Mouse (Mus musculus) A20 (cell line): ENCODE data around the gene Casp1.

Experiments used
- DNase-seq: peaks from one replicate; pipeline ENCODE4 v3.0.0-alpha.2; 2011; ENCODE audit warnings: low read depth, low spot score

Gene Casp1

GRCm38 (mm10) chr9:5298329-5299131, at the start of gene Casp1:
Gene Casp1 (plus strand): TSS chr9:5298517.
- peak; percentile 83 for DNase-seq

DNA sequence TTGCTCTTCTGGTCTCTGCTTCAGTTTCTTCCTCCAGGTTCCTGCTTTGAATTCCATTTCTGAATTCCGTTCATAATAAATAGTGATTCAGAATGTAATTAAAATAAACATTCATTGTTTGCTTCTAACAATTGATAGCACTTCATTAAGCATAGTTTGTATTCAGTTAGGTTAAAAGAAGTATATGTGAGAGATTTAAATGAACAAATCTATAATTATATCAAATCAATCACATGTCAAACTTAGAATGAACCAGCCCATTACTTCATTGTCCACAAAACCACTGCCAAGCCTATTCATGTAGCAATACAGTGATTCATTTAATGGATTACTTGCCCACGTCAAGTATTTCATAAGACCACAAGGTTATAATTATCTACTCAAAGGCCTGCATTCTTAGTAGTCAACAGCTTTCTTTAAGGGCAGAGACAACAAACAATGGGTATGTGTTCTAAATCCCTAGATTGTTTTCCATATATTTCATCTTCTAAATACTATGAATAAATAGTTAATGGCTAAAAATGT, 34.3 kb upstream of the Casp1 start:
- no peak for DNase-seq

- no peak for DNase-seq
Observed at GRCm38 (mm10) chr9:5270274-5270673, 28.0 kb upstream of the Casp1 start.

- no peak for DNase-seq
Observed at GRCm38 (mm10) chr9:5270884-5271283, 27.4 kb upstream of the Casp1 start.

DNA sequence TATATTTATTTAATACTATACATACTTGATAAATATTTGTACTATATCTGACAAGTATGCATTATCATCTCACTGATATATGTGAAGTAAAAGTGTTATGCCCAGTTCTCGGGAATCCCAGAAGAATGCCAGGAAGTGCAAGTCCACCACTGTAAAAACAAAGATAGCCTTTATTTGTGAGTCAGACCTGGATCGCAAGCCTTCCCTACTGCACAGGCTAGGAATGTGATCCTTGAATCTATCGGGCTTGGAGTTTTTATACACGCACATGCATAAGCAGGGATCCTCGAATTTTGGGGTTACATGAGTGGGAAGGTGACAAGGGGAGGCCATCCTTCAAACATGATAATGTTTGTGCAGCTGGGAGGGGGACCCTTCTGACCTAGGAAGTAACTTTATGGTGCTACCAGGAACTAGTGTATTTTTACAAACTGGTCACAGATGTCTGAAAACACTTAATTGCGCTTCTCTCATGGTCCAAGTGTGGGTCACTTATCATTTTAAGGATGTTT, 26.9 kb upstream of the Casp1 start:
- DNase-seq: no peak

DNA sequence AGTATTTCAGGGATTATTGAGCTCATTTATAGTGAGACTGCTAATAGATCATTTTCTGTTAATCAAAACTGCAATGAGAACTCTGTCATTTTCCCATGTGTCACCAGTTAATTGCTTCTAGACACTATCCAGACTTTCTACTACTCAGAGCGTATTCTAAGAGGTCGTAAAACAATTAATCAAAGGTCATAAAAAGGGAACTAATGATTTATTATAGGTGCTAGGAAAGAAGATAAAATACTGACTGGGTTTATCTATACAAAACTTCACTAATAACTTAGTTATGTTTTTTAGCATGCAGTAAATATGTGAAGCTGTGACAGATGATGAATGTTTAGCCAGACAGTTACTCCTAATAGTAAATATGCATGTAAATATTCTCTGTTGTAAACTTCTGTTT, 12.2 kb upstream of the Casp1 start:
- DNase-seq: no peak

- no peak for DNase-seq
Observed at GRCm38 (mm10) chr9:5286597-5286996, 11.7 kb upstream of the Casp1 start.

DNA sequence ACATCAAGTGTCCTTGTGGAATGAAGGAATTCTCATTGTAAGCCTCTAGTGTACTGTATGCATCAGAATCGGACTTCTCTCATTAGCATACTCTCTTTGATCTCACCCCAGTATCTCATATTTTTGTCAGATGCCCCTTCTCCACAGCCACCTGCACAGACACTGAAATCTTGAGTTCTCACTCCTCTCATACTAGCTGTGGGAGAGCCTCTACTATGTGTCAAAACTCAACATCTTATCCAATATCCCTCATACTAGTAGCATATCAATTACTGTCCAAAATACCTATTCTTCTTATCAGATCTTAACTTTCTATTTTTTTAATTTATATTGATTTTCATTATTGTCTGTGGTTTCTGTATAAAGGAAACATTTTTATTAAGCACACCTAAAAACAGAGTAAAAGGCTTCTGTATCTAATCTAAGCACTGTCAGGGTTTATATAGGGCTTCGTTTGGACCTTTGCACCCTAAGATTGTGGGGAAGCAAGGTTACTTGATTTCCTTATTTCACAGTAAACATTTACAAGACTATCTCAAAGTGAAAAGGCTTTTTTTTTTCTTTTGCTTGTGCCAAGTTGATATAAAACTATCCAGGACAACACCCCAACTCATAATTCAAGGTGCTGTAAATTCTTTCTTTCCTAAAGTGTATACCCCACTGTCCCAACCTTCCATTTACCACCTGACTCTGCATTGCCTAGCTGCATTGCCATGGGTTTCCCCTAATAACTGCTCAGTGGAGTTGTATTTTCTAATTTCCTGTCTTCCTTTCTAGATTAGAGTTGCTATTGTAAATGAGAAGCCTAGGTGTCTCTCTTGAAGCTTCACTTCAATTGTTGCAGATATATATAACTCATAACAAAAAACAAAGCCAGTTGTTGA, 1.7 kb upstream of the Casp1 start:
- peak; percentile 22 for DNase-seq

DNA sequence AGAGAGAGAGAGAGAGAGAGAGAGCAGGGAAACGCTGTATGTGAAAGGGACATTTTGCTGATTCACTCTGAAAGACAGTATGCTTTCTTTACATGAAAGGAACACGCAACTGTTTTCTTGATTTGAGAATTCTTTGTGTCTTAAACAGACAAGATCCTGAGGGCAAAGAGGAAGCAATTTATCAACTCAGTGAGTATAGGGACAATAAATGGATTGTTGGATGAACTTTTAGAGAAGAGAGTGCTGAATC, 740 bp downstream of the Casp1 start:
- no peak for DNase-seq

GRCm38 (mm10) chr9:5308561-5308960, 10.2 kb downstream of the Casp1 start, which contains the start of gene Casp4:
Gene Casp4 (plus strand): TSS chr9:5308828.
- peak; percentile 43 for DNase-seq

- DNase-seq: no peak
Observed at GRCm38 (mm10) chr9:5310112-5310511, 11.8 kb downstream of the Casp1 start.

- peak; percentile 63 for DNase-seq
Observed at GRCm38 (mm10) chr9:5311435-5311834, 13.1 kb downstream of the Casp1 start.

GRCm38 (mm10) chr9:5328204-5328603, 29.9 kb downstream of the Casp1 start:
- DNase-seq: no peak

- DNase-seq: no peak
Observed at GRCm38 (mm10) chr9:5332441-5332840, 34.1 kb downstream of the Casp1 start.

DNA sequence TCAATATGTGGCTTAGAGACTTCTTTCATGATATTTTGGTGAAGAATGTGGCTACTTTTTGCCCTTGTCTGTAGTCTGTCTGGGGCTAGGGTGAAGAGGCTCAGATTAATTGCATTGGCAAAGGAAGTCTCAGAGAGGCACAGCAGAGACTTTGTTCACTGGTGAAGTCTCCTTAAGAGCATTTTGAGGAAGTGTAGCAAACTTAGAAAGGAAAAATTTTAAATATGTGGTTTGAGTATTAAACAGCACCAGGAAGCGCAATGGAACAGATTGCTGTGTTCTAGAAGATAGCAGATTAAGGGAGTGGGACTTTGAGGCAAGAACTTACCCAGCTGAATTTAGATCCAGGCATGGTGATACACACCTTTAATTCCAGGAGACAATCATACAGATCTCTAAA, 35.1 kb downstream of the Casp1 start:
- no peak for DNase-seq

GRCm38 (mm10) chr9:5343092-5343491, 44.8 kb downstream of the Casp1 start:
- DNase-seq: no peak

- DNase-seq: no peak
Observed at GRCm38 (mm10) chr9:5344090-5344489, 45.8 kb downstream of the Casp1 start.

DNA sequence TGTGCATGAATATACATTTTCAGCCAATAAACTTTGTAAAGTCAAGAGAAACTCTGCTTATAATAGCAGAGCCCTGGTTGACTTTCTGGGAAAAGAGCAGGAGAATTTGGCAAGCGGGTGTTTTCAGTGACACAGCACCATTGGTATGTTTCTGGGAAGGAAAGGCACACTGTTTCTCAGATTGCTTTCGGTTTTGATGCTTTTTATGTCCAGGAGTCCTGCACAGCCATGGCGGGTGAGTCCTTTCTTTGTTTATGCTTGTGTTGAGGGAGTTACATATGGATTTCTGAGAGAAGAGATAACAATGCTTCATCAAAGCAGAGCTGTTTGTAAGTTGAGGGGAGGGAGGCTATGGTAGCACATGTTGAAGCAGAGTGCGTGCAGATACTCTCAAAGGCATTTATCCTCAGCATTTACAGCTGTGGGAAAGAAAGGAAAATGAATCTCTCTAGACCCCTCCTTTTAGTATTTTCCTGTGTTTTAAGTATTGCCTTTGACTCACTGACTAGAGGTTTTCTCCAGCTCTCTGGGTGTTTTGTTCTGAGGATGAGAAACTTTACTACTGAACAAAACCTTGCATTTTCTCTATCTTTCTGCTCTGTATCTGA, 47.1 kb downstream of the Casp1 start, which contains the start of gene Casp12:
Gene Casp12 (plus strand): TSS at position 140 of the 608 bp plus-strand sequence.
- no peak for DNase-seq

GRCm38 (mm10) chr9:5347381-5347780, 49.1 kb downstream of the Casp1 start:
- no peak for DNase-seq

- DNase-seq: no peak
Observed at GRCm38 (mm10) chr9:5353673-5354072, 55.4 kb downstream of the Casp1 start.

DNA sequence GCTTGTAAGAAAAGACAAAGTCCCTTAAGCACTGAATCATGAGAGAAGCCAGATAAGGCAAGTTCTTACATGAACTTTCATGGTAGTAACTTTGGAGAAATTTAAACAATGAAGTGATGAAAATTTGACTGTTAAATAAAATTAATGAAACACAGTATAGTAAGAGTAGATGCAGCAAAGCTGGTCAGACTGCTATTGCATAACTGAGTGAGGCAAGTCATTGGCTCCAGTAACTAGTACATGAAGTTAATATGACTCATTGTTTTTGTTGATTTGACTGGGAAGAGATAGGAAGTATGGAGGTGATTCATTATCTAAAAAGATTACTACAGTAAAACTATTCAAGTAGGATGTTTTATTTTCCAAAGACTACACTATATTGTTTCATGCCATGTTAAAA, 58.5 kb downstream of the Casp1 start:
- DNase-seq: no peak
